ENCODE assay signal across 8 mouse cellular contexts in genomic region chr3:20057306-20058196, GRCm38 (mm10). TPM values are rescaled to one million over a fixed set of nuclear protein-coding genes. Genes with fewer than 3 reads are reported as not detected.
A peak's percentile ranks its signal among the peaks of the same experiment; 100 is the strongest.
DNase-seq lines count a peak whose midpoint lies in the region; ATAC-seq lines count a peak whose summit lies in the region.

TSS of gene Hltf (plus strand) at chr3:20057811.

- no peaks in the 10 kb centered on the region for H3K9me3 ChIP-seq in heart, embryonic 10.5 days
- no peaks in the 10 kb centered on the region for H3K9me3 ChIP-seq in kidney, embryonic 15.5 days (replicated peaks)

- under 1% methylated on average over 51 of the region's 54 CpGs for WGBS in heart, embryonic 10.5 days
- under 1% methylated on average over 54 of the region's 54 CpGs for WGBS in kidney, embryonic 15.5 days

- peaks cover 10% of the 10 kb centered on the region; the same call in 1 of the 2 replicates for H3K36me3 ChIP-seq in heart, embryonic 10.5 days
- peaks cover 7% of the 10 kb centered on the region for H3K36me3 ChIP-seq in kidney, embryonic 15.5 days

- peak; percentile 93 to 94 for DNase-seq in B cell, adult 2 months
- peak; percentile 98 for DNase-seq in brain, adult 2 months (ENCODE audit: low read depth, low spot score)
- peak; percentile 98 for DNase-seq in heart, embryonic 10.5 days (ENCODE audit: low spot score)
- DNase-seq in liver = peak; percentile 93
- DNase-seq in spleen, postnatal 4 days (ENCODE audit: low spot score in 2 of 2) = peak; percentile 90 to 93

- peak within 1 kb of the TSS; percentile 90 for H3K4me3 ChIP-seq in heart, embryonic 10.5 days
- peak within 1 kb of the TSS; percentile 91 for H3K4me3 ChIP-seq in kidney, embryonic 15.5 days (replicated peaks)

- ATAC-seq in erythroblast, adult 5-6 weeks (replicated peaks; ENCODE audit: low FRiP score, poor library complexity, severe bottlenecking) = peak; percentile 100
- peak; percentile 100 for ATAC-seq in kidney, embryonic 15.5 days (replicated peaks; ENCODE audit: low FRiP score)
- peak; percentile 100 for ATAC-seq in monocyte, adult 5-6 weeks (replicated peaks; ENCODE audit: insufficient number of reproducible peaks, low FRiP score, low TSS enrichment, poor library complexity, severe bottlenecking)

- H3K4me2 ChIP-seq in kidney, embryonic 15.5 days = peak within 1 kb of the TSS; percentile 64

- H3K27me3 ChIP-seq in heart, embryonic 10.5 days (ENCODE audit: insufficient read depth, poor library complexity, severe bottlenecking) = no peaks in the 10 kb centered on the region
- no peaks in the 10 kb centered on the region for H3K27me3 ChIP-seq in kidney, embryonic 15.5 days

- no peaks in the 10 kb centered on the region; the same call in 1 of the 2 replicates for H3K4me1 ChIP-seq in heart, embryonic 10.5 days
- H3K4me1 ChIP-seq in kidney, embryonic 15.5 days = peaks cover 10% of the 10 kb centered on the region

- H3K9ac ChIP-seq in kidney, embryonic 15.5 days = peak within 1 kb of the TSS; percentile 66

- H3K27ac ChIP-seq in heart, embryonic 10.5 days = peak within 1 kb of the TSS; percentile 86
- peak within 1 kb of the TSS; percentile 87 for H3K27ac ChIP-seq in kidney, embryonic 15.5 days

RNA-seq across cellular contexts. Expression of gene Hltf, which starts in this region (rescaled TPM):
- total RNA-seq in erythroblast, adult 5-6 weeks (2015; ENCODE audit: low replicate concordance) = 8.6 and 22.1 TPM in 2 replicates
- 9.3 and 9.5 TPM in 2 replicates for total RNA-seq in erythroblast, adult 5-6 weeks (2017; ENCODE audit: low replicate concordance)
- polyA plus RNA-seq in heart, embryonic 10.5 days (2016; fragmentation: Nextera tagmentation; extraction: Ambion mirVana) = 15.7 and 19.7 TPM in 2 replicates
- polyA plus RNA-seq in kidney, embryonic 15.5 days (2015; fragmentation: Nextera tagmentation; extraction: Ambion mirVana) = 17.7 and 18.3 TPM in 2 replicates
- 47.1 to 92.7 TPM (median 58.3 TPM) in 3 replicates for total RNA-seq in monocyte, adult 5-6 weeks (2017)

Comparison
In these comparisons a context has a peak if more than half of its experiments do, and no peak if none do; other contexts are left out.
1. Peak in every context shown above with its lines: DNase-seq, ATAC-seq, H3K4me3 ChIP-seq and H3K27ac ChIP-seq.